Mouse (Mus musculus) embryonic stem cell, embryonic (primary cell): ENCODE measurements at regions not wholly inside any gene's neighbourhood (a gene's known extent, or its start where the extent isn't known, plus 50 kb on each side); places are given as distances from the start of the nearest gene placed in this dataset.

ENCODE experiments used
- CTCF ChIA-PET, 4 experiments: fragments of 300-600 bp in 2 of 4; fragments of 350-600 bp in 2 of 4; sonication (Branson Sonifier 250); formaldehyde crosslinking; loops; one replicate each; lab custom pipeline; 2022; ENCODE audit warnings: inconsistent platforms in 2 of 4; lab: Charles Lee
- POLR2A ChIA-PET, 4 experiments: fragments of 300-600 bp in 2 of 4; fragments of 350-600 bp in 2 of 4; sonication (Branson Sonifier 250); formaldehyde crosslinking; loops; one replicate each; lab custom pipeline; 2022; ENCODE audit warnings: antibody characterized with exemption in 4 of 4, inconsistent platforms in 1 of 4; lab: Charles Lee

- POLR2A ChIA-PET, result interaction anchor here in 2 of 4 experiments (0.9 to 1.2 kb wide), 4 partner anchors 16 to 493 kb away, joined by 3 to 6 read pairs (median 3); partner anchors contain the start of genes Atp6v1a (in 1 of the 2) and Naa50 (in 1 of the 2)
- CTCF ChIA-PET, result interaction anchor here in 1 of 4 experiments (1.0 kb wide), 1 partner anchor 11 kb away, joined by 4 read pairs; no protein-coding TSS in a partner anchor
These were observed 73.8 kb upstream of the Boc start for GRCm38 (mm10) chr16:44632330-44633058.

DNA sequence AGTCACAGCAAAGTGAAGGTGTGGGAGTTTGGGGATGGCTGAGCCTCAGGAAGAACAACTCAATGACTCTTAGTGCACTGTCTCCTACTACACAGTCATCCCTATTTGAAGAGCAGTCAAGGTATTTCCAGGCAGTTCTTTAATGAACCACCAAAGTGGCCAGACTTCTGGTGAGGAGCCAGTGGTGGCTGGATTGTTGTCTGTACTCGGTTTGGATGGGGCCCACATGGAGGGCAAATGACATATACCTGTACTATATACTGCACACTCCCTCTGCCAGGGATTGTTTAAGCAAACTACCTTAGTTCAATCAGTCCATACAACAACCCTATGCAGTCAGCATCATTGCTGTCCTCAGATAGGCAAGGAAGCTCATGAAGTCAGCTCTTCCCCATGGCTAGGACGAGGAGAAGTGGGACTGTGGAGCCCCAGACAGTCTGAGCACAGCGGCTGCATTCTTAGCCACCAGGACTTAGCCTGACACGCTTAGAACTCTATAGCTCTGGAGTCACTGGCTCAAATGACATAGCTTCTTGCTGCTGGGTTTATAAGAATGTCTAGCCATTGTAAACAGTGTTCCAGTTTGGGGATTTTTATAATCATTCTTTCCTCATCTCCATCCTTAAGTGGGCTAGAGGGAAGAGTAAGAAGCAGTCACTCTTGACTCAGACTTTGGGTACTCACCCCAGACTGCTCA, 72.8 kb upstream of the Boc start:
- ChIA-PET POLR2A (interaction anchor here in 2 of 4 experiments (0.6 to 0.7 kb wide), 3 partner anchors 40 to 248 kb away, joined by 3 to 7 read pairs (median 4); no protein-coding TSS in a partner anchor), CTCF (interaction anchor here in 2 of 4 experiments (0.8 to 1.4 kb wide), 2 partner anchors 12 to 389 kb away, joined by 3 to 4 read pairs; no protein-coding TSS in a partner anchor)

- POLR2A ChIA-PET, result interaction anchor here in 2 of 4 experiments (0.6 to 0.7 kb wide), 3 partner anchors 41 to 247 kb away, joined by 3 to 7 read pairs (median 4); no protein-coding TSS in a partner anchor
- CTCF ChIA-PET, result interaction anchor here in 2 of 4 experiments (0.6 to 1.4 kb wide), 3 partner anchors 13 to 395 kb away, joined by 3 to 4 read pairs (median 3); no protein-coding TSS in a partner anchor
These were observed 72.2 kb upstream of the Boc start for GRCm38 (mm10) chr16:44630861-44631260.

GRCm38 (mm10) chr16:44630426-44630825, 71.7 kb upstream of the Boc start:
- POLR2A ChIA-PET, result interaction anchor here in 2 of 4 experiments (0.6 to 0.7 kb wide), 2 partner anchors 41 to 247 kb away, joined by 3 to 7 read pairs; no protein-coding TSS in a partner anchor
- CTCF ChIA-PET, result interaction anchor here in 2 of 4 experiments (0.6 to 1.4 kb wide), 2 partner anchors 13 to 395 kb away, joined by 3 to 4 read pairs; no protein-coding TSS in a partner anchor

- ChIA-PET POLR2A (interaction anchor here in 1 of 4 experiments (0.6 kb wide), 1 partner anchor 77 kb away, joined by 5 read pairs; no protein-coding TSS in a partner anchor), CTCF (interaction anchor here in 1 of 4 experiments (1.4 kb wide), 1 partner anchor 14 kb away, joined by 4 read pairs; no protein-coding TSS in a partner anchor)
These were observed 70.9 kb upstream of the Boc start for GRCm38 (mm10) chr16:44629296-44630275.

DNA sequence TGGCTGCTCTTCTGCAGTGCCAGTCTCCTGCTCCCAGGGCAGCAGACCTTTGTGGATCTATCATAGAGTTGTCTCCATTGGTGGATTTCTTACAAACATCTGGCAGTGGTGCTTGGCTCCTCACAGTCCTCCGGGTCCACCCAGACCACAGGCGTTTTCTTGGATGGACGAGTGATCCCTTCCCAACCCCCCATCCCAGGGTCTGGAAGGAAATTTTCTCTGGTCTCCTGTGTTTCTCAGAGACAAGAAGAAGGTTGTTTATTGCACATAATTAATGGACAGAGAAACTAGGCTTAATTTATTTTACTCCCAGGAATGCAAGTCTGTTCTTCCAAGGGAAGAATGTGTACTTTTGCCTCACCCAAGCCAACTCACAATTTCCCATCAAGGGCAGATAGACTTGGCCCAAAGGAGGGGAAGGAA, 67.2 kb upstream of the Boc start:
- ChIA-PET POLR2A (no interaction called here), CTCF (no interaction called here)

- POLR2A ChIA-PET, result interaction anchor here in 1 of 4 experiments (1.0 kb wide), 1 partner anchor 100 kb away, joined by 3 read pairs; no protein-coding TSS in a partner anchor
- CTCF ChIA-PET, result interaction anchor here in 1 of 4 experiments (0.6 kb wide), 1 partner anchor 94 kb away, joined by 11 read pairs; no protein-coding TSS in a partner anchor
These were observed 66.5 kb upstream of the Boc start for GRCm38 (mm10) chr16:44625108-44625616.

- POLR2A ChIA-PET, result no interaction called here
- CTCF ChIA-PET, result interaction anchor here in 1 of 4 experiments (0.5 kb wide), 1 partner anchor 88 kb away, joined by 6 read pairs; no protein-coding TSS in a partner anchor
These were observed 62.9 kb upstream of the Boc start for GRCm38 (mm10) chr16:44621573-44621972.

DNA sequence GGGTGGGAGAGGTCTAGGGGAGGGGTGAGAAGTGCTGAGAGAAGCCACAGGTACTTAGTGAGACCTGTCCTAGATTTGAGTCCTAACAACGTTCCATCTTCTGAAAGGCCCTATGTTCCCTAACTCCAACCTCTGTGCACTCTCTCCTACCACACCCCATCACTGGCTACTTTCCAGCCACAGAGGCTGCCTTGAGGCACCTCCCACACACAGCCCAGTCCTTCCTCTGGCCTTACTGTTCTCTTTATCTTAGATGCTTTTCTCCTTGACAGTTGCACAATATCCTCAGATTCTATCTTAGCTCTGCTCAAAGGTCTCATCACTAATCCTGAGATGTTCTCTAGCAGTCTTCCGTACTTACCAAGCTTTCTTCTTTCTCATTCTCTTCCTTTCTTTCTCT, 61.8 kb upstream of the Boc start:
- ChIA-PET CTCF (no interaction called here), POLR2A (no interaction called here)

DNA sequence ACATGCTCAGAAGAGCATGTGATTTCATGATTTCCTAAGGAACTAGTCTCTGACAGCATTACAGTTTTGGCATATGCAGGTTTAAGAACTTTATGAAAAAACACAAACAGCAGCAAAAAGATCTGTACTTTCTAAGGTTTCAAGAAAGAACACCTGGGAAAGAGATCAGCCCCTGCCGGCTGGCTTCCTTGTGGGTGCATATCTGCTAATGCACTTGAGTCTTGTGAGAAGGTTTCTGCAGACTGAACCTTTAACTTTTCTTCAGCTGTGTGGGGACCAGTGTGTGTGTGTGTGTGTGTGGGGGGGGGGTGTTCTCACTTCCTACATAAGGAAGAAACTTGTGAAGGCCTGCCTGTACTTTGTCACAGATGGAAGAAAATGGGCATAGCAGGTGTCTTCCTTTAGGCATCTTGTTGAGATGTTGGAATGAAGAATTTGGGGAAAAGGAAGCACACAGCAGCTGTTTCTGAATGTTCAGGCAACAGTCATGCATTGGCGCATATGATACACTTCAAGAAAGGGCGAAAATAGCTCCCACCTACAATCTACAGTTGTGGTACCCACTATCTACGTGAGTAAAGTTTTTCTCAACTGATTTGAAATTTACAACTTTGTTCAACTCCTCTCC, 60.9 kb upstream of the Boc start:
- ChIA-PET CTCF (no interaction called here), POLR2A (interaction anchor here in 1 of 4 experiments (0.6 kb wide), 1 partner anchor 635 kb away, joined by 3 read pairs; no protein-coding TSS in a partner anchor)

DNA sequence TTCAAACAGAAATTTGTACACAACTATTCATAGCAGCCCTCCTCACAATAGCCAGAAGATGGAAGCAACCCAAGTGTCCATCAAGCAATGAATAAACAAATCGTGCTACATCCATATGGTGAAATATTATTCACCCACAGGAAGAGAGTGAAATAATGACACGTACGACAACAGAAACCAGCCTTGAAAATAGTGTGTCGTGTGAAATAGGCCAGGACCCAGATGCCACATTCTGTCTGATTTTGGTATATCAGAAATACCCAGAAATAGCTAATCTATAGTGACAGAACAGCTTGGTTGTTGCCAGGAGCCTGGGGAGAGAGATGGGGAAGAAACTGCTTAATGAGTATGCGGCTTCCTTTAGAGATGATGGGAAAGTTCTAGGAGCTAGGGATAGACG, 58.3 kb upstream of the Boc start:
- ChIA-PET POLR2A (no interaction called here), CTCF (no interaction called here)

DNA sequence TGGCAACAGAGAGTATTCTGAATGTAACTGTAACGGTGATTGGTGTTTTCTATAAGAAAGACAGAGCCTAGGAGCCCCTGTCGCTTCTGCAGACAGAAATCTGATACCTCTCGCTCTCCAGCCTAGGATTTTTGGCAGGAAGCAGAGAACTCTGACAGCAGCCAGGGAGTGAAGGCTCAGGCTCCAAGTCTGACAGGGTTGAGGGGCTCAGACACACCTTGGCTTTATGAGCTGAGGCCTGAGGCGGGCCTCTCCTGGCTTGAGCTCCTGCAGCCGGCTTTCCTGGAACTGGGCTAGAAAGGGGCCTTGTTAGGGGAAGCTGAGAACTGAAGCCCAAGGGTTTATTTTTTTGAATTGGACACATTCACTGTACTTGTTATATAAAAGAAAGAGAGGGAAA, 57.7 kb upstream of the Boc start:
- ChIA-PET CTCF (no interaction called here), POLR2A (interaction anchor here in 1 of 4 experiments (0.8 kb wide), 1 partner anchor 17 kb away, joined by 3 read pairs; no protein-coding TSS in a partner anchor)

DNA sequence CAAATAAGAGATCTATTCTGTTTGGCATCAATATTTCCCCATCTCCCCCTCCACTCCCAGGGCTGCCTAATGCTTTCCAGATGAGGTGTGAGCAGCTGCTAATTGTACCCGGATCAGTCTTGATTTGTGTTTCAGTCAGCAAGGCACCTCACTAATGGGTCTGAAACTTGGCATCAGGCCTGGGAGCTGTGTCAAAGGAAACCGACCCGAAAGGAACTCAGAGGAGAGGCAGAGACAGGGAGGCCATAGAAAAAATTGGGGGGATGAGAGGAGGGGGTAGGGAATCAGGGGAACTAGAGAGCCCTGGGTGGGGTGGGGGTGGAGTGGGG, 57.1 kb upstream of the Boc start:
- ChIA-PET CTCF (interaction anchor here in 1 of 4 experiments (0.6 kb wide), 1 partner anchor 109 kb away, joined by 4 read pairs; no protein-coding TSS in a partner anchor), POLR2A (interaction anchor here in 2 of 4 experiments (0.5 to 0.8 kb wide), 3 partner anchors 17 to 338 kb away, joined by 3 read pairs; partner anchors contain the start of gene Boc (in 1 of the 2))

DNA sequence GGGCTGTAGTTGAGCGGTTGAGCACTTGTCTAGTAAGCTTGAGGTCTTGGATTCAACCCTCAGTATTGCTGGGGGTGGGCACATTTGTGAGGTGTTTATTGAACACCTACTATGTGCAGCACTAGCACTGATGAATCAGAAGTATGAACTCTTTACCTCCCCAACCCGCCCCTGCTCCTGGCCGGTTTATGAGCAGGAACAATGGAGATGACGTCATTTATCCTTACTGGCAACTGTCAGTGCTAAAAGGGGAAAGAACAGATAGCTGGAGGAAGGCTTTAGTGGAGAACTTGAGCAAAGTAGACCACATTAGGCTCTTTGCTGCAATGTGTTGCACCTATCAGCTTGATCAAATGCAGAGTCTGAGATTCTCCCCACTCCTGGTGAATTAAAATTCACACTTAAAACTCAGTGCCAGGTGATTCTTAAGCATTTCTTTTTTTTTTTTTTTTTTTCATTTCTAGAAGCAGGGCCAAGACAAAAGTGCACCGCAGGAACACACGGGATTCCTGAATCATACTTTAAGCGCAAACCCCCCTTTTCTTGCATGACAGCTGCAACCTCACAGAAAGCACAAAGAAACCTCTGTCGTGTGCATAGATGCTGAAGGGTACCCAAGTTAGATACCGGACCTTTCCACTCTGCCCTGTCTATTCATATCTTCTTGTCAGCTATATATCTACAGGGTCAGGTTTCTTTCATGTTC, 56.6 kb upstream of the Boc start:
- ChIA-PET POLR2A (interaction anchor here in 2 of 4 experiments (0.5 to 0.7 kb wide), 2 partner anchors 57 to 337 kb away, joined by 3 read pairs; partner anchors contain the start of gene Boc (in 1 of the 2)), CTCF (interaction anchor here in 1 of 4 experiments (0.6 kb wide), 1 partner anchor 109 kb away, joined by 4 read pairs; no protein-coding TSS in a partner anchor)

- ChIA-PET POLR2A (no interaction called here), CTCF (no interaction called here)
These were observed 55.5 kb upstream of the Boc start for GRCm38 (mm10) chr16:44614235-44614634.

GRCm38 (mm10) chr16:44612676-44613075, 54.0 kb upstream of the Boc start:
- CTCF ChIA-PET, result interaction anchor here in 1 of 4 experiments (0.7 kb wide), 1 partner anchor 32 kb away, joined by 4 read pairs; no protein-coding TSS in a partner anchor
- POLR2A ChIA-PET, result no interaction called here
